ENCODE assay signal across 8 mouse cellular contexts in genomic region chr14:54528446-54529111, GRCm38 (mm10). TPM values are rescaled to one million over a fixed set of nuclear protein-coding genes. Genes with fewer than 3 reads are reported as not detected.
DNase-seq lines count a peak whose midpoint lies in the region; ATAC-seq and TF ChIP-seq lines count a peak whose summit lies in the region.

No protein-coding gene starts in this region.

- no peaks in the 10 kb centered on the region for H3K36me3 ChIP-seq in MEL (ENCODE audit: control insufficient read depth in 1 of 2, insufficient read depth in 2 of 2, low read length in 2 of 2)
- no peaks in the 10 kb centered on the region for H3K36me3 ChIP-seq in hindbrain, embryonic 12.5 days

- no peaks in the 10 kb centered on the region; the same call in 1 of the 2 replicates for H3K79me2 ChIP-seq in MEL (ENCODE audit: control insufficient read depth, insufficient read depth, low read length, poor library complexity)

- H3K4me3 ChIP-seq in MEL (ENCODE audit: control insufficient read depth in 1 of 2, insufficient read depth in 1 of 2, low read depth in 2 of 2, low read length in 2 of 2): no peak overlapping the region
- no peak overlapping the region for H3K4me3 ChIP-seq in hindbrain, embryonic 12.5 days

- no peak overlapping the region for H3K9ac ChIP-seq in MEL (ENCODE audit: control insufficient read depth, low read depth, low read length, poor library complexity, severe bottlenecking)
- H3K9ac ChIP-seq in hindbrain, embryonic 12.5 days: no peak overlapping the region

- TF ChIP-seq EP300 in MEL (IDR thresholded peaks at IDR 0.05; ENCODE audit: low read depth in 1 of 2, low read length in 2 of 2): no peak

- H3K27me3 ChIP-seq in MEL (ENCODE audit: control insufficient read depth in 1 of 2, insufficient read depth in 2 of 2, low read length in 2 of 2): no peaks in the 10 kb centered on the region
- 0 out of 2 replicates have a peak, but pooled peaks cover 3% of the 10 kb centered on the region for H3K27me3 ChIP-seq in hindbrain, embryonic 12.5 days

- ATAC-seq in hindbrain, embryonic 12.5 days (ENCODE audit: low FRiP score): peak; percentile 68; the same call in 1 of the 2 replicates

- H3K4me2 ChIP-seq in hindbrain, embryonic 12.5 days (replicated peaks): 0 out of 2 replicates have a peak overlapping the region, but pooled peaks have one; percentile 68

- no peak for TF ChIP-seq POLR2A in MEL (IDR thresholded peaks at IDR 0.05; ENCODE audit: control insufficient read depth in 1 of 2, insufficient read depth in 1 of 2, low read depth in 1 of 2, low read length in 2 of 2, poor library complexity in 1 of 2)

- DNase-seq in MEL (ENCODE audit: low read depth, low spot score): peak; percentile 75
- peak; percentile 91 for DNase-seq in cerebellum, adult 9-10 months
- peak; percentile 52 to 93 for DNase-seq in frontal cortex, adult 2 months (ENCODE audit: extremely low spot score in 1 of 2, low spot score in 1 of 2)
- peak; percentile 90 to 92 for DNase-seq in layer of hippocampus, postnatal 10 days (ENCODE audit: low spot score in 2 of 2)
- peak; percentile 91 for DNase-seq in lung, postnatal 14 days
- DNase-seq in retina, adult 2 months (ENCODE audit: low read depth, low spot score): peak; percentile 53
- DNase-seq in thymus, postnatal 36 days: peak; percentile 81 to 87

- WGBS in hindbrain, embryonic 12.5 days: 13% methylated on average over 17 of the region's 17 CpGs

- TF ChIP-seq RAD21 in MEL (IDR thresholded peaks at IDR 0.05; ENCODE audit: low read depth, low read length): peak; percentile 74

- H3K27ac ChIP-seq in MEL (ENCODE audit: control insufficient read depth, low read depth, low read length): no peak overlapping the region
- no peak overlapping the region for H3K27ac ChIP-seq in hindbrain, embryonic 12.5 days

- no peaks in the 10 kb centered on the region for H3K4me1 ChIP-seq in MEL (ENCODE audit: control insufficient read depth in 1 of 2, insufficient read depth in 2 of 2, low read length in 2 of 2)
- peaks cover 14% of the 10 kb centered on the region for H3K4me1 ChIP-seq in hindbrain, embryonic 12.5 days

- peak; percentile 88 to 92 (median 91) for TF ChIP-seq CTCF in MEL (IDR thresholded peaks at IDR 0.05 in 2 of 3, conservative IDR thresholded peaks at IDR 0.05 in 1 of 3; ENCODE audit: control insufficient read depth in 1 of 3, insufficient read depth in 1 of 3, low read depth in 2 of 3, low read length in 3 of 3, poor library complexity in 1 of 3, severe bottlenecking in 1 of 3)

- H3K9me3 ChIP-seq in MEL (replicated peaks; ENCODE audit: insufficient read depth, low read length): no peaks in the 10 kb centered on the region
- no peaks in the 10 kb centered on the region for H3K9me3 ChIP-seq in hindbrain, embryonic 12.5 days (replicated peaks)

TF ChIP-seq in MEL, 35 proteins besides CTCF, POLR2A, EP300 and RAD21:
- TF ChIP-seq RCOR1 (IDR thresholded peaks at IDR 0.05; ENCODE audit: low read depth, low read length) (0 out of 2 replicates have a peak, but pooled peaks have one; percentile 22), SMC3 (IDR thresholded peaks at IDR 0.05; ENCODE audit: low read depth, low read length) (peak; percentile 63), TCF12 (IDR thresholded peaks at IDR 0.05; ENCODE audit: low read depth, low read length) (no peak), ZC3H11A (IDR thresholded peaks at IDR 0.05; ENCODE audit: low read depth, low read length) (peak; percentile 51)
TF ChIP-seq in MEL: peak in this region for 3.

RNA-seq across cellular contexts. Expression of gene Prmt5, which starts 11.3 kb away (rescaled TPM):
- total RNA-seq in MEL (2012; rRNA removed): 170 and 192 TPM in 2 replicates
- polyA plus RNA-seq in MEL (2012; ENCODE audit: insufficient read depth in 1 of 2, insufficient read length in 2 of 2, low read depth in 1 of 2, low replicate concordance in 2 of 2, missing spikeins in 1 of 2): 100 to 1,000 TPM in 1 of 2 experiments, not detected in 1; 167 TPM
- 54.1 and 56.2 TPM in 2 replicates for polyA plus RNA-seq in frontal cortex, adult 2 months (2012; rRNA removed)
- polyA plus RNA-seq in hindbrain, embryonic 12.5 days (2016; fragmentation: Nextera tagmentation; extraction: Ambion mirVana): 98.8 and 99.3 TPM in 2 replicates
- 10 to 100 TPM; 82.2 to 91.8 TPM for total RNA-seq in layer of hippocampus, postnatal 10 days (2021)

RNA-seq across cellular contexts. Expression of gene Haus4, which starts 25.8 kb away (rescaled TPM):
- 39.2 and 47.5 TPM in 2 replicates for total RNA-seq in MEL (2012; rRNA removed)
- polyA plus RNA-seq in MEL (2012; ENCODE audit: insufficient read depth in 1 of 2, insufficient read length in 2 of 2, low read depth in 1 of 2, low replicate concordance in 2 of 2, missing spikeins in 1 of 2): 10 to 100 TPM in 1 of 2 experiments, not detected in 1; 73.4 TPM
- polyA plus RNA-seq in frontal cortex, adult 2 months (2012; rRNA removed): 7.2 and 8.2 TPM in 2 replicates
- polyA plus RNA-seq in hindbrain, embryonic 12.5 days (2016; fragmentation: Nextera tagmentation; extraction: Ambion mirVana): 32.4 and 37.2 TPM in 2 replicates
- total RNA-seq in layer of hippocampus, postnatal 10 days (2021): 1 to 10 TPM; 4.7 to 6.7 TPM

RNA-seq across cellular contexts. Expression of gene Ajuba, which starts 48.8 kb away (rescaled TPM):
- 0.07 and 0.08 TPM in 2 replicates for total RNA-seq in MEL (2012; rRNA removed)
- polyA plus RNA-seq in MEL (2012; ENCODE audit: insufficient read depth in 1 of 2, insufficient read length in 2 of 2, low read depth in 1 of 2, low replicate concordance in 2 of 2, missing spikeins in 1 of 2): under 1 TPM in 1 of 2 experiments, not detected in 1; 0.08 TPM
- polyA plus RNA-seq in frontal cortex, adult 2 months (2012; rRNA removed): 2.3 and 2.8 TPM in 2 replicates
- 37.9 and 40.9 TPM in 2 replicates for polyA plus RNA-seq in hindbrain, embryonic 12.5 days (2016; fragmentation: Nextera tagmentation; extraction: Ambion mirVana)
- 1 to 10 TPM; 3.8 to 4.3 TPM for total RNA-seq in layer of hippocampus, postnatal 10 days (2021)

RNA-seq across cellular contexts. Expression of gene Rem2, which starts 52.7 kb away (rescaled TPM):
- 28.6 and 38.8 TPM in 2 replicates for total RNA-seq in MEL (2012; rRNA removed)
- 1 to 10 TPM in 1 of 2 experiments, not detected in 1; 4.8 TPM for polyA plus RNA-seq in MEL (2012; ENCODE audit: insufficient read depth in 1 of 2, insufficient read length in 2 of 2, low read depth in 1 of 2, low replicate concordance in 2 of 2, missing spikeins in 1 of 2)
- 5.3 and 7.3 TPM in 2 replicates for polyA plus RNA-seq in frontal cortex, adult 2 months (2012; rRNA removed)
- 39.3 and 46.1 TPM in 2 replicates for polyA plus RNA-seq in hindbrain, embryonic 12.5 days (2016; fragmentation: Nextera tagmentation; extraction: Ambion mirVana)
- 10 to 100 TPM; 26.9 to 31.5 TPM for total RNA-seq in layer of hippocampus, postnatal 10 days (2021)

Comparison
In these comparisons a context has a peak if more than half of its experiments do, and no peak if none do; other contexts are left out.
1. RNA of gene Ajuba, which starts 48.8 kb away (polyA plus RNA-seq): 37.9 to 40.9 TPM in hindbrain, embryonic 12.5 days; 2.3 to 2.8 TPM in frontal cortex, adult 2 months and 0.08 TPM in MEL; every median in the first group is over 10 times any median in the second.
2. Peak in every context shown above with its lines, with median percentiles within 50 percentile points of each other: DNase-seq.